Mouse (Mus musculus) megakaryocyte, embryonic 14.5 days (primary cell): ENCODE data around the gene Car5a.

Experiments used
- FLI1 ChIP-seq: IDR thresholded peaks from 2 replicates; pipeline ENCODE4 v1.6.1; 2012; ENCODE audit warnings: low read length, inconsistent platforms, mixed read lengths
- GATA1 ChIP-seq: IDR thresholded peaks from 3 replicates; pipeline ENCODE4 v1.6.1; 2012; ENCODE audit warnings: mixed read lengths, low read length, inconsistent platforms, borderline replicate concordance

DNA sequence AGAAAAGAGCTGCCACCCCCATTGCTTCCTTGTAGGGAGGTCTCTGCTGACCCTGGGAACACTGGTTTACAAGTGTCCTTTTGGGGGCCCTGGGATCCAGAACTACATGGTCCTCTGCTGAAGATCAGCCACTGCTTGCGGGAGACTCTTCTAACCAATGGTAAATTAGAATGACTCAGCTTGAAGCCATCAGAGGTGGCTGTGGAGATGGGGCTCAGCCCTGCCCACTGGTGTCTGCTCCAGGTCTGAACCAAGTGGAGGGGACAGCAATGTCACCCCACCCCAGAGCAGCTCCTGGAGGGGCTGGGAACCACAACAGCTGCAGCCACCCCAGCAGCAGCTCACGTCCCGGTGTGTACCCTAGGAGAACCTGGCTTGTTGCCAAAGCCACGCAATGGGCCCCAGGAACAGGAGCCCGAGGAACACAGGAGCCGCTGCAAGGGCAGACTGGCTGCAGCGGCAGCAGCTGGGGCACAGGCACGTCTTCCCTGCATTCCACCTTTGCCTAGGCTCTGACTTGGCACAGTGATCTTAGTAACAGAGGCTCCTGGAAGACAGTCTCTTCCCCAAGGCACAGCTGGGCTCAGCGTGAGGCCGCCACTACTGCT, 72.8 kb downstream of the Car5a start:
- TF ChIP-seq GATA1, result no peak
- TF ChIP-seq FLI1, result no peak
